Mouse (Mus musculus) monocyte, adult 59 days (primary cell): Measurements from ENCODE around the gene Mboat7. TPM values are rescaled to one million over a fixed set of nuclear protein-coding genes. Genes with fewer than 3 reads are reported as not detected.

Experiments used
- total RNA-seq, 2 experiments: library from RNA; stranded (reverse); gene quantifications; one replicate each; pipeline ENCODE4 v1.2.4; 2023

Gene Mboat7
- 100 to 1,000 TPM; 103 to 105 TPM for total RNA-seq

DNA sequence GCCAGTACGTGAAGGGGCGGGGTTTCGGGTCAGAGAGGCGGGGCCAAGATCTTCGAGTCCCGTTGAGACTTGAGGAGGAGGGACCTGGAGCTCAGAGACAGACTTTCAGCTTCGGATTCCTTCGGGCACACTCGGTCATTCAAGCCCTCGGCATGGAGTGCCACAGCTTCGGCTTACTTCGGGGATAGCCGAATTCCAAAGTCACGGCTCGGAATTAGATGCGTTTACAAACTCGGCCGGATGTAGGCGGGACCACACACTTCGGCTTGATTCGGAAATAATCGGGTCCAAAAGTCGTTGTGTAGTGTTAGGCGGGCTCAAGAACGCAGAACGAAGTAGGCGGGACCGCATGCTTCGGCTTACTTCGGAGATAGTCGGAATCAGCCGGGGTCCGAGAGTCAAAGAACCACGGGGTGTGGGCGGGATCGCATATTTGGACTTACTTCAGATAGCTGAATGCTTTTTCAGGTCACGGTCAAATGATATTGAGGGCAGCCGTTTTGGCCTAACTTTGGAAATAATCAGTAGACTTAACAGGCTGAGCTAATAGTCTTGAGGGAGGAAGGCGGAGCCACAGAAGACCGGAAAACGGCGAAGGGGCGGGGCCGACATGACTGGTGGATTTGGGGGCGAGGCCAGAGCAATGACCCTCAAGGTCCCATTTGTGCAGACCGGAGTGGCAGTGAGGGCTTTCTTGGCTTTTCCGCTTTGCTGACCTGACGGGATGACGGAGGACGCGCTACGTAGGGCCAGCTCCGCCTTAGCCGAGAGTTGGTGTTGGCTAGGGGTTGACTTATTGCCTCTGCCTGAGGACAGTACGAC is at the start of gene Mboat7:
TSS of gene Mboat7 (minus strand) at position 537 of the 822 bp plus-strand sequence.

DNA sequence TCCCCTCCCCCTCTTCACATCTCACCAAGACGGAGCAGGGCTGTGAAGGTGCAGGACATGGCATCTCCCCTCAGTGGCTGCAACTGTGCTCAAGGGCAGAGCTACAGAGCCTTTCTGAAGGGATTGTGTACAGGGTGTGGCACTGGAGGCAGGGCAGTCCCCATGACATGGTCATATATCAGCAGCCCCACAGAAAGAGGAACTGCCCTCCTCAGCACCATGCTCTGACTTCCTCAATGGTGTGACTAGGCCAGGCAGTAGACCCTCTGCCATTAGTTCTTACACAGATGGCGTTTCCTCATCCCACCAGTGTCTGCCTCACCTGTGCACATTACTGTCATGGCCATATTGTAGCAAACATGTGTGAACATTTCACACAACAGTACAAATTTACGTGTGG is 26.9 kb upstream of the Mboat7 start, which contains the start of gene Pirb:
TSS of gene Pirb (minus strand) at position 124 of the 400 bp plus-strand sequence.

DNA sequence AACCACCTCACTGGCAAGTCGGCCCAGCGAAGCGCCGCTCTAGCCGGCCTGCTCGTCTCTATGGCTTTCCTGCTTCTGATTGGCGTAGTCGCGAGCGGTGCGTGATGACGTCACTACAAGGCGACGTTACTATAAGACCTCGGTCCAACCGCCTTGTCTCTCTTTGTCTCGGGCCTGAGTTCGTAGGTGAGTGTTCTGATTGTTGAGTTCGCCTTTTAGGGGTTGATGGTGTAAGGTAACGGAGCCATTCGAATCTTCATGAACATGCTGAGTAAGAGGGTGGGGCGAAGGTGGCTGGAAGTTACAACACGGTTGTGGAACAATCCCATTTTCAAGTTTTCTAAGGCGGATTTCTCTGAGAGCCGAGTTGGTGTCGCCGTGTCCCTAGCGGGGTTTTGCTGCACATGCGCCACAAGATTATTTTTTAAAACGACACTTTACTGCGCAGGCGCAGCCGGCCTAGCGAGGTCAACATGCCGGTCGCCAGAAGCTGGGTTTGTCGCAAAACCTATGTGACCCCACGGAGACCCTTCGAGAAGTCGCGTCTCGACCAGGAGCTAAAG is 10.6 kb upstream of the Mboat7 start, which contains the start of gene Rps9:
TSS of gene Rps9 (plus strand) at position 115 of the 563 bp plus-strand sequence.

GRCm38 (mm10) chr7:3692382-3692986 is 839 bp downstream of the Mboat7 start, which contains the start of gene Tsen34:
TSS of gene Tsen34 (plus strand) at chr7:3692863.

GRCm38 (mm10) chr7:3677342-3677741 is 16.0 kb downstream of the Mboat7 start, which contains the start of gene Tmc4:
TSS of gene Tmc4 (minus strand) at chr7:3677553.

DNA sequence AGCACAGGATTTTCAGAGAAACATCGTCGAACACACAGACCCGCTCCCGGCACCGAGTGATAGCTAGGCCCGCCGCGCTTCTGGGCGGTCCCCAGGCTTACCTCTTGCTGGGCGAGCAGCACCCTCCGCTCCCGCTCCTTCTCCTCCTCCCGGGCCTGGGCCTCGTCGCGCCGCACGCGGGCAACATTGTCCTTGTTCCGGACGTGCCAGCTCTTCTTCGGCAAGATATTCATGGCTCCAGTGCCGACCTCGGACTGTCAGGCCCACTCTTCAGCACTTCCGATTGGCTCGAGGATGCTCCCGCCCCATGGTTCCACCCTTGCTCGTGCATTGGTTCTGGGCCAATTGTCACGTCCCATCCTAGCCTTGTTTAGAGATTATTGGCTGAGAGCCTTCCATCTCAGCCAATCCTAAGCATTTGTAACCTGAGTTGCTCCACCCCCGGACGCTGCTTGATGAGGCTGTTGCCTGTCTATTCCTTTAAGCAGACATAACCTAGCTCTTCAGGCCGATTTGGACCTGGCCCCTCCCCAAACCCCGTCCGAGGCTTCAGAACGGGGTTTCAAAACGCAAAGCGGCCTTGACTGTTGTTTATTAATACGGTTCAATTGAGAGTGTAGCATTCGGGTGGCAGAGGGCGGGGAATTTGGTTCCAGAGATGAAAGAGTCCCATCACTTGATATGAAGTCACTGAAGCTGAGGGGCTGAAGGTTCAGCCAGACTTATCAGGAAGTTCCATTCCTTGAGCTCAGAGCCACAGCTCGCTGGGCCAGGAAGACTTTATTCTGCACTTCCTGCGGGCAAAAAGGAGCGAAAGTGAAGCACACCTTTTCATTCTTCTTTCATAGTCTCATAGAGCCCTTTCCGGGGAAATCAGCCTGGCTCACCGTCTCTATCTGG is 27.9 kb downstream of the Mboat7 start, which contains the start of gene Leng1:
TSS of gene Leng1 (minus strand) at position 626 of the 900 bp plus-strand sequence.

GRCm38 (mm10) chr7:3644672-3645487 is 48.4 kb downstream of the Mboat7 start, which contains the start of gene Cnot3:
TSS of gene Cnot3 (plus strand) at chr7:3645268.

GRCm38 (mm10) chr7:3629543-3630477 is 63.5 kb downstream of the Mboat7 start, which contains the start of the genes Tfpt and Prpf31:
TSS of gene Tfpt (minus strand) at chr7:3629929.
TSS of gene Prpf31 (plus strand) at chr7:3629985.

Other genes starting within 250 kb of the Mboat7 start
- gene Tarm1, start 190.9 kb downstream of the Mboat7 start, total RNA-seq = 1 to 10 TPM; 3.9 to 9.3 TPM
- gene Oscar, start 77.4 kb downstream of the Mboat7 start, total RNA-seq = not detected
- 100 to 1,000 TPM; 329 to 362 TPM for gene Ndufa3, start 76.2 kb downstream of the Mboat7 start, total RNA-seq
- 10 to 100 TPM; 21.3 to 26.8 TPM for gene Tfpt, start 63.6 kb downstream of the Mboat7 start, total RNA-seq
- gene Prpf31, start 63.5 kb downstream of the Mboat7 start, total RNA-seq = 10 to 100 TPM; 30.8 to 31.8 TPM
- gene Cnot3, start 48.3 kb downstream of the Mboat7 start, total RNA-seq = 100 to 1,000 TPM in 1 of 2 experiments, 10 to 100 TPM in 1; 93.9 to 100 TPM
- gene Leng1, start 27.7 kb downstream of the Mboat7 start, total RNA-seq = 1 to 10 TPM; 6.4 to 9.4 TPM
- 1 to 10 TPM; 6.4 to 6.8 TPM for gene Tmc4, start 16.0 kb downstream of the Mboat7 start, total RNA-seq
- gene Tsen34, start 660 bp downstream of the Mboat7 start, total RNA-seq = 10 to 100 TPM; 35.3 to 42.7 TPM
- 1,000 to 10,000 TPM; 1,985 to 2,114 TPM for gene Rps9, start 10.5 kb upstream of the Mboat7 start, total RNA-seq
- 100 to 1,000 TPM; 343 to 375 TPM for gene Pirb, start 26.9 kb upstream of the Mboat7 start, total RNA-seq
- 10 to 100 TPM; 70.0 to 75.3 TPM for gene Gm15448, start 132.2 kb upstream of the Mboat7 start, total RNA-seq
- gene Pira2, start 151.5 kb upstream of the Mboat7 start, total RNA-seq = 100 to 1,000 TPM in 1 of 2 experiments, 10 to 100 TPM in 1; 87.0 to 101 TPM
- 10 to 100 TPM; 51.8 to 62.5 TPM for gene Gm14548, start 204.6 kb upstream of the Mboat7 start, total RNA-seq
- 10 to 100 TPM; 67.7 to 86.9 TPM for gene Lilra6, start 222.0 kb upstream of the Mboat7 start, total RNA-seq